Mouse (Mus musculus): ENCODE data around the gene Tet3. TPM values are rescaled to one million over a fixed set of nuclear protein-coding genes. Genes with fewer than 3 reads are reported as not detected.

The Tet3 gene
- 9.3 and 13.7 TPM in 2 replicates for polyA plus RNA-seq (2015; fragmentation: Nextera tagmentation; extraction: Ambion mirVana)

DNA sequence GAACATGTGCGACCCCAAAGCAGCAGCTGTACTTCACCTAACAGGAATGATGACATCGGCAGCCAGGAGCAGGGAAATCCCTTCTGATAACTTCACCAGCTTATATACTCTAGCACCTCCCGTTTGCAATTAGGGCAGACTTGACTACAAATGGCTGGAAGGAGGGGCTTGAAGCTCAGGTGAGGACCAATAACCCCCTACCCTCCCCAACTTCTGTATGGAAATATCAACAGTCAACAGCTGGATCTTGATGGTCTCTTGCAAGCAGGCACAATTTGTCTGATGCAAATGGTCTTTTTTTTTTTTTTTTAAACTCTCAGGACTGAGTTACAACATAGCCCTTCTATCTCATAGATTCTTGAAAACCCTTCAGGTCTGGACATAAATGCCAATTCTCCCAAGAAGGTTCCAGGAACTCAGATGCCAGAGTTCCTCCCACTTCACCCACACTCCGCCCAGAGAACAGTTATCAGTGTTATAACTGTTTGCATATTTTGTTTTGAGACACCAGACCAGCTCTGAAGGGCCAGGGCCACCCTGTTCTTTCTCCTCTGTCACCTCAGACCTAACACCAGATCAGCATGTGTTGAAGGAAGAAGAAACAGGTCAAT lies at the start of gene Tet3:
Gene Tet3, minus strand, starts transcription at position 51 of the 611 bp plus-strand sequence.
- peaks cover 32% of the 10 kb centered on the region for H3K4me1 ChIP-seq (ENCODE audit: control insufficient read depth, low read depth, low read length)
- WGBS (ENCODE audit: insufficient replicate concordance): 32% methylated on average over 4 of the region's 4 CpGs
- no peak for ATAC-seq (ENCODE audit: low read depth)
- no peak within 1 kb of the TSS for H3K4me2 ChIP-seq (ENCODE audit: low read depth, low read length)
- H3K27me3 ChIP-seq (ENCODE audit: control insufficient read depth, insufficient read depth, low read depth, low read length): peaks cover 10% of the 10 kb centered on the region
- H3K9ac ChIP-seq (ENCODE audit: low read depth, low read length): no peak within 1 kb of the TSS
- no peaks in the 10 kb centered on the region for H3K36me3 ChIP-seq (ENCODE audit: control insufficient read depth, insufficient read depth)
- no peaks in the 10 kb centered on the region for H3K9me3 ChIP-seq (replicated peaks; ENCODE audit: control insufficient read depth, low read length)
- no peak within 1 kb of the TSS for H3K27ac ChIP-seq (ENCODE audit: low read length)
- no peak within 1 kb of the TSS for H3K4me3 ChIP-seq (ENCODE audit: low read depth, low read length)

GRCm38 (mm10) chr6:83507168-83507546 lies 48.3 kb upstream of the Tet3 start:
- 16% methylated on average over 6 of the region's 6 CpGs for WGBS (ENCODE audit: insufficient replicate concordance)
- no peaks in the 10 kb centered on the region for H3K36me3 ChIP-seq (ENCODE audit: control insufficient read depth, insufficient read depth)
- H3K4me2 ChIP-seq (ENCODE audit: low read depth, low read length): peak overlapping the region; percentile 87
- peak overlapping the region; percentile 81 for H3K4me3 ChIP-seq (ENCODE audit: low read depth, low read length)
- no peaks in the 10 kb centered on the region for H3K9me3 ChIP-seq (replicated peaks; ENCODE audit: control insufficient read depth, low read length)
- H3K4me1 ChIP-seq (ENCODE audit: control insufficient read depth, low read depth, low read length): peaks cover 20% of the 10 kb centered on the region
- no peak for ATAC-seq (ENCODE audit: low read depth)
- H3K9ac ChIP-seq (ENCODE audit: low read depth, low read length): peak overlapping the region; percentile 50
- peak overlapping the region; percentile 98 for H3K27ac ChIP-seq (ENCODE audit: low read length)
- no peaks in the 10 kb centered on the region for H3K27me3 ChIP-seq (ENCODE audit: control insufficient read depth, insufficient read depth, low read depth, low read length)

- Histone ChIP-seq H3K4me3 (ENCODE audit: low read depth, low read length) (peak within 1 kb of the TSS; percentile 81), H3K9ac (ENCODE audit: low read depth, low read length) (peak within 1 kb of the TSS; percentile 78), H3K36me3 (ENCODE audit: control insufficient read depth, insufficient read depth) (no peaks in the 10 kb centered on the region), H3K4me2 (ENCODE audit: low read depth, low read length) (peak within 1 kb of the TSS; percentile 87), H3K27me3 (ENCODE audit: control insufficient read depth, insufficient read depth, low read depth, low read length) (no peaks in the 10 kb centered on the region), H3K4me1 (ENCODE audit: control insufficient read depth, low read depth, low read length) (peaks cover 20% of the 10 kb centered on the region), H3K9me3 (replicated peaks; ENCODE audit: control insufficient read depth, low read length) (no peaks in the 10 kb centered on the region), H3K27ac (ENCODE audit: low read length) (peak within 1 kb of the TSS; percentile 98)
- under 1% methylated on average over 54 of the region's 54 CpGs for WGBS (ENCODE audit: insufficient replicate concordance)
- ATAC-seq (ENCODE audit: low read depth): peak; percentile 96
These were observed 47.6 kb upstream of the Tet3 start, which contains the start of gene Dguok for GRCm38 (mm10) chr6:83506258-83507167. Dguok (minus strand) TSS chr6:83506969.

- peak overlapping the region; percentile 98 for H3K27ac ChIP-seq (ENCODE audit: low read length)
- no peaks in the 10 kb centered on the region for H3K9me3 ChIP-seq (replicated peaks; ENCODE audit: control insufficient read depth, low read length)
- H3K9ac ChIP-seq (ENCODE audit: low read depth, low read length): peak overlapping the region; percentile 78
- no peaks in the 10 kb centered on the region for H3K27me3 ChIP-seq (ENCODE audit: control insufficient read depth, insufficient read depth, low read depth, low read length)
- peak overlapping the region; percentile 81 for H3K4me3 ChIP-seq (ENCODE audit: low read depth, low read length)
- WGBS (ENCODE audit: insufficient replicate concordance): 47% methylated on average over 4 of the region's 4 CpGs
- no peaks in the 10 kb centered on the region for H3K36me3 ChIP-seq (ENCODE audit: control insufficient read depth, insufficient read depth)
- no peak for ATAC-seq (ENCODE audit: low read depth)
- peaks cover 20% of the 10 kb centered on the region for H3K4me1 ChIP-seq (ENCODE audit: control insufficient read depth, low read depth, low read length)
- peak overlapping the region; percentile 87 for H3K4me2 ChIP-seq (ENCODE audit: low read depth, low read length)
These were observed 46.7 kb upstream of the Tet3 start for GRCm38 (mm10) chr6:83505554-83505953.

DNA sequence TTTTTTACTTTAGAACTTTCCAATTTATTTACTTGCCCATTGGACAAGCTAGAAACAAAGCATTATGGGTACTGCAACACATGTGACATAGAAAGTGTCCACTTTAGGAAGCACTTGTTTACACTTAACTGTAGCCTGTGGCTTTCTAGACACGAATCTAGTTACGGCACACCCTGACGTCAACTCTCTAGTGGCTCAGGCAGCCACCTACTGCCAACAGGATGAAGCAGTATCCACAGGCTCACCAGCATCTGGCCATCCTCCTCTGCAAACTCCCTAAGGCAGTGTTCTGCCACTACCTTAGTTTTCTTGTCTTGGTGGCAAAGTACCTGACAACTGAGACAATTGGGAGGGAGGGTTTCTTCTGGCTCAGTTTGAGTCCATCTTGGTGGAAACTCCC lies 44.5 kb upstream of the Tet3 start:
- Histone ChIP-seq H3K36me3 (ENCODE audit: control insufficient read depth, insufficient read depth) (no peaks in the 10 kb centered on the region), H3K9ac (ENCODE audit: low read depth, low read length) (no peak overlapping the region), H3K4me3 (ENCODE audit: low read depth, low read length) (no peak overlapping the region), H3K27me3 (ENCODE audit: control insufficient read depth, insufficient read depth, low read depth, low read length) (no peaks in the 10 kb centered on the region), H3K27ac (ENCODE audit: low read length) (no peak overlapping the region), H3K4me1 (ENCODE audit: control insufficient read depth, low read depth, low read length) (peaks cover 20% of the 10 kb centered on the region), H3K9me3 (replicated peaks; ENCODE audit: control insufficient read depth, low read length) (no peaks in the 10 kb centered on the region), H3K4me2 (ENCODE audit: low read depth, low read length) (no peak overlapping the region)
- no peak for ATAC-seq (ENCODE audit: low read depth)
- WGBS (ENCODE audit: insufficient replicate concordance): 53% methylated on average over 3 of the region's 3 CpGs

DNA sequence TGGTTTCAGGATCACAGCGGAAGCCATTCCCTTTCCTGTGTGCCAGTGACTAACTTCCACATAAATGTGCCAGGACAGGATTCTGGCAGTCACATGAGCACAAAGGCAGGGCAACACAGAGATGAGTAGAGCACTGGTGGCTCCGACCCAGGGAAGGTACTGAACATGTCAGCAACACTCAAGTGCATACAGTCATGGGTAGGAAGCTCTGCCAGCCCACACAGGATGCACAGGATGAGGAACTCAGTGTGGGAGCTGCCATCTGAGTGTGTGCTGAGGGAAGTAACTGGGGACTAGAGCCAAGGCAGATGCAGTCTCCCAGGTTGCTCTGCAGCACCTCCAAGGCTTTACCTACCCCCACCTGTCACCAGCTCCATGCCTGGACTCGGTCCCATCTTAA lies 43.8 kb upstream of the Tet3 start:
- no peaks in the 10 kb centered on the region for H3K36me3 ChIP-seq (ENCODE audit: control insufficient read depth, insufficient read depth)
- H3K27ac ChIP-seq (ENCODE audit: low read length): no peak overlapping the region
- no peak overlapping the region for H3K4me2 ChIP-seq (ENCODE audit: low read depth, low read length)
- H3K4me1 ChIP-seq (ENCODE audit: control insufficient read depth, low read depth, low read length): peaks cover 19% of the 10 kb centered on the region
- H3K9me3 ChIP-seq (replicated peaks; ENCODE audit: control insufficient read depth, low read length): no peaks in the 10 kb centered on the region
- WGBS (ENCODE audit: insufficient replicate concordance): 38% methylated on average over 3 of the region's 3 CpGs
- H3K27me3 ChIP-seq (ENCODE audit: control insufficient read depth, insufficient read depth, low read depth, low read length): no peaks in the 10 kb centered on the region
- ATAC-seq (ENCODE audit: low read depth): no peak
- no peak overlapping the region for H3K9ac ChIP-seq (ENCODE audit: low read depth, low read length)
- H3K4me3 ChIP-seq (ENCODE audit: low read depth, low read length): no peak overlapping the region

GRCm38 (mm10) chr6:83501524-83502310 lies 42.8 kb upstream of the Tet3 start:
- H3K27ac ChIP-seq (ENCODE audit: low read length): 0 out of 2 replicates have a peak overlapping the region, but pooled peaks have one; percentile 4
- no peak overlapping the region for H3K4me3 ChIP-seq (ENCODE audit: low read depth, low read length)
- H3K9me3 ChIP-seq (replicated peaks; ENCODE audit: control insufficient read depth, low read length): no peaks in the 10 kb centered on the region
- peaks cover 19% of the 10 kb centered on the region for H3K4me1 ChIP-seq (ENCODE audit: control insufficient read depth, low read depth, low read length)
- no peaks in the 10 kb centered on the region for H3K36me3 ChIP-seq (ENCODE audit: control insufficient read depth, insufficient read depth)
- no peak overlapping the region for H3K4me2 ChIP-seq (ENCODE audit: low read depth, low read length)
- 68% methylated on average over 9 of the region's 9 CpGs for WGBS (ENCODE audit: insufficient replicate concordance)
- H3K9ac ChIP-seq (ENCODE audit: low read depth, low read length): no peak overlapping the region
- no peaks in the 10 kb centered on the region for H3K27me3 ChIP-seq (ENCODE audit: control insufficient read depth, insufficient read depth, low read depth, low read length)
- ATAC-seq (ENCODE audit: low read depth): no peak

DNA sequence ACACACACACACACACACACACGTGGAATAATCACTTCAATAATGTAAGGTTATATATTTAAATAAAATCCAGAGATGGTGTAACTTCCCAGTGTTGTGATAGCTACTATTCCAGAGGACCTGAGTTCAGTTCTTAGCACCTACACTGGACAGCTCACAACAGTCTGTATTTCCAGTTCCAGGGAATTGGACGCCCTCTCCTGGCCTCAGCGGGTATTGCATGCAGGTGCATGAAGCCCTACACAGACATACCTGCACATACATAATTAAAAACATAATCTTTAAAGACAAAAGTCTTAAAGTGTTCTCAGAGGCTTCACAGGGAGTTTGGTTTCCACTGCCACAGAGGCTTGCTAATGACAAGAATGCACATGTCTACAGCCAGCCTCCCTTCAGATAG lies 41.6 kb upstream of the Tet3 start:
- H3K36me3 ChIP-seq (ENCODE audit: control insufficient read depth, insufficient read depth): no peaks in the 10 kb centered on the region
- WGBS (ENCODE audit: insufficient replicate concordance): 61% methylated on average over 3 of the region's 3 CpGs
- H3K4me1 ChIP-seq (ENCODE audit: control insufficient read depth, low read depth, low read length): peaks cover 13% of the 10 kb centered on the region
- no peak overlapping the region for H3K27ac ChIP-seq (ENCODE audit: low read length)
- ATAC-seq (ENCODE audit: low read depth): no peak
- no peak overlapping the region for H3K4me2 ChIP-seq (ENCODE audit: low read depth, low read length)
- no peak overlapping the region for H3K9ac ChIP-seq (ENCODE audit: low read depth, low read length)
- H3K9me3 ChIP-seq (replicated peaks; ENCODE audit: control insufficient read depth, low read length): no peaks in the 10 kb centered on the region
- no peaks in the 10 kb centered on the region for H3K27me3 ChIP-seq (ENCODE audit: control insufficient read depth, insufficient read depth, low read depth, low read length)
- no peak overlapping the region for H3K4me3 ChIP-seq (ENCODE audit: low read depth, low read length)
